ENCODE assay signal across 17 mouse cellular contexts in the genomic region with DNA sequence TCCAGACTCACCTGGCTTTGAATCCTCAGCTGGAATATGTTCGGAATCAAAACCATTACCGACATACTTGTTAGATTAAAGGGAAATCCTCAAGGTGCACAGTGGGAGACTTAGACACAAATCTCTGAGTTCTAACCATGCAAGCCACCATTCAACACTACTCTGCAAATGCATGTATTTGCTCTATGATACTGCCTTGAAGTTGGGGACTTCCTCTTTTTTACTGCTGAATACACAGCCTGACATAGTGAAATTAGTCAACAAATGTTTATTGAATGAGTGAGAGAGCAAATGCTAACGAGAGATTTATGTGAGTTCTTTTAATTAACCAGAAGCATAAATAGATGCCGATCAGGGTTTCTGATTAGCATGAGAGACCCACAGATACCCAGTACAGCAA.
"Had no signal": no experiment of that assay in that cellular context is flagged by ENCODE, and none has a peak within 500 bp of the region (broad histone marks: within the 10 kb centered on the region; RNA-seq: fewer than 3 reads in every experiment).

No protein-coding gene starts in this region.

- H3K4me3 ChIP-seq: lung, embryonic 15.5 days; midbrain, embryonic 10.5 days; midbrain, embryonic 12.5 days; neural tube, embryonic 12.5 days; stomach, embryonic 15.5 days had no signal

- H3K36me3 ChIP-seq: lung, embryonic 15.5 days; midbrain, embryonic 10.5 days; midbrain, embryonic 12.5 days; neural tube, embryonic 12.5 days; stomach, embryonic 15.5 days had no signal

- H3K9me3 ChIP-seq: lung, embryonic 15.5 days; midbrain, embryonic 10.5 days; midbrain, embryonic 12.5 days; neural tube, embryonic 12.5 days; stomach, embryonic 15.5 days had no signal

- DNase-seq: liver, postnatal 0 days; lung, adult 2 months; lung, postnatal 14 days; lung, postnatal 36 days; right cerebral cortex, postnatal 14 days; thymus, adult 2 months; thymus, postnatal 25 days; thymus, postnatal 4 days had no signal

- H3K27ac ChIP-seq: lung, embryonic 15.5 days; macrophage; midbrain, embryonic 10.5 days; midbrain, embryonic 12.5 days; neural tube, embryonic 12.5 days; stomach, embryonic 15.5 days; stomach, postnatal 0 days had no signal

- H3K27me3 ChIP-seq: lung, embryonic 15.5 days; midbrain, embryonic 12.5 days; neural tube, embryonic 12.5 days; stomach, embryonic 15.5 days had no signal

- H3K4me2 ChIP-seq: lung, embryonic 15.5 days; midbrain, embryonic 12.5 days; neural tube, embryonic 12.5 days; stomach, embryonic 15.5 days had no signal

- ATAC-seq: liver, postnatal 0 days; lung, postnatal 0 days; midbrain, embryonic 16.5 days had no signal

- H3K9ac ChIP-seq: liver, postnatal 0 days; lung, embryonic 15.5 days; midbrain, embryonic 12.5 days; neural tube, embryonic 12.5 days; stomach, embryonic 15.5 days had no signal

- H3K4me1 ChIP-seq: lung, embryonic 15.5 days; midbrain, embryonic 12.5 days; neural tube, embryonic 12.5 days; stomach, embryonic 15.5 days had no signal
